Mouse (Mus musculus) hindbrain, embryonic 14.5 days (tissue): ENCODE results near the gene Btbd9. TPM values are rescaled to one million over a fixed set of nuclear protein-coding genes. Genes with fewer than 3 reads are reported as not detected.

Experiments
- ATAC-seq: fragments of 200-750 bp; cut with Nextera tagmentation; 2 replicates; pipeline ENCODE4 v1.8.0; 2017; ENCODE audit warnings: moderate number of reproducible peaks, mild to moderate bottlenecking, moderate TSS enrichment, moderate library complexity; ENCODE audit not compliant: low FRiP score
- DNase-seq: peaks from one replicate; pipeline ENCODE4 v3.0.0-alpha.2; 2015; ENCODE audit warnings: low spot score
- H3K27ac ChIP-seq: fragments of 300-500 bp; sonication (generic); 2 replicates; pipeline ENCODE4 v1.5.1; 2014; ENCODE audit warnings: mild to moderate bottlenecking, moderate library complexity
- H3K27me3 ChIP-seq: fragments of 300-500 bp; sonication (generic); 2 replicates; pipeline ENCODE4 v1.6.1; 2014; ENCODE audit warnings: mild to moderate bottlenecking, low read length, mixed read lengths; ENCODE audit not compliant: control insufficient read depth, insufficient read depth
- H3K36me3 ChIP-seq: fragments of 300-500 bp; sonication (generic); replicated peaks from 2 replicates; pipeline ENCODE4 v1.6.1; 2014; ENCODE audit not compliant: control insufficient read depth, insufficient read depth
- H3K4me1 ChIP-seq: fragments of 300-500 bp; sonication (generic); replicated peaks from 2 replicates; pipeline ENCODE4 v1.6.1; 2014; ENCODE audit warnings: antibody characterized with exemption, low read length, mixed read lengths; ENCODE audit not compliant: control insufficient read depth, insufficient read depth
- H3K4me2 ChIP-seq: fragments of 300-500 bp; sonication (generic); replicated peaks from 2 replicates; pipeline ENCODE4 v1.6.1; 2014; ENCODE audit warnings: mild to moderate bottlenecking, moderate library complexity
- H3K4me3 ChIP-seq: fragments of 300-500 bp; sonication (generic); replicated peaks from 2 replicates; pipeline ENCODE4 v1.5.1; 2014; ENCODE audit warnings: mild to moderate bottlenecking, low read length
- H3K9ac ChIP-seq: fragments of 300-500 bp; sonication (generic); 2 replicates; pipeline ENCODE4 v1.6.1; 2014
- H3K9me3 ChIP-seq: fragments of 300-500 bp; sonication (generic); 2 replicates; pipeline ENCODE4 v1.6.1; 2016; ENCODE audit warnings: low read length; ENCODE audit not compliant: control insufficient read depth
- WGBS: fragments of 180-500 bp; shearing (Covaris S2); extraction: QIAGEN DNeasy Blood & Tissue Kit; methylation state at CpG from one replicate; pipeline ENCODE4 v1.1.7; 2014; 5-methylcytosine and 5-hydroxymethylcytosine counted together
- polyA plus RNA-seq: library from polyadenylated mRNA; unstranded; fragments of >200 nt; fragmentation: Nextera tagmentation; extraction: Ambion mirVana; gene quantifications from 2 replicates; pipeline ENCODE4 v1.2.1, GENCODE M21; 2014

The Btbd9 gene
- polyA plus RNA-seq, 1 experiment from 2014 or later = 126 TPM

DNA sequence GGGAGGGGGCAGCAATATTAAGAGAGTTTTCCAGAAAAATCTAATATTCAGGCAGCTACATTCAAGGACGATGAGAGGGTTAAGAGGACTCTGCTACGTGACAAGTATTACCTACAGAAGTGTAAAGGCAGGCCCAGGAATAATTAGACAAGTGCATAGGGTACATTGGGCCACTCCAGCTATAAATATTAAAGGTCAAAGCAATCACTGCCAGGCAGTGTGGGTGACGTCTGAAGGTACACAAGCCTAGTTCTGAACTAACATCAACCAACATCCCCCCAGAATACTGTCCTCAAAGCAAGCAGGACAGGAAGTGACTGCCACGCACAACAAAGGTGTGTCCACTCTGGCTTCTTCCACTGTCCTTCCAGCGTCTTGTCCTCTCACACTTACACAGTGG, 77.5 kb downstream of the Btbd9 start:
- Histone ChIP-seq H3K27me3 (no peaks in the 10 kb centered on the region), H3K4me2 (no peak overlapping the region), H3K27ac (0 out of 2 replicates have a peak overlapping the region, but pooled peaks have one; percentile 58), H3K36me3 (no peaks in the 10 kb centered on the region), H3K9me3 (no peaks in the 10 kb centered on the region), H3K4me1 (peaks cover 14% of the 10 kb centered on the region), H3K9ac (no peak overlapping the region), H3K4me3 (no peak overlapping the region)
- 75% methylated on average over 5 of the region's 5 CpGs for WGBS
- ATAC-seq = no peak
- no peak for DNase-seq

DNA sequence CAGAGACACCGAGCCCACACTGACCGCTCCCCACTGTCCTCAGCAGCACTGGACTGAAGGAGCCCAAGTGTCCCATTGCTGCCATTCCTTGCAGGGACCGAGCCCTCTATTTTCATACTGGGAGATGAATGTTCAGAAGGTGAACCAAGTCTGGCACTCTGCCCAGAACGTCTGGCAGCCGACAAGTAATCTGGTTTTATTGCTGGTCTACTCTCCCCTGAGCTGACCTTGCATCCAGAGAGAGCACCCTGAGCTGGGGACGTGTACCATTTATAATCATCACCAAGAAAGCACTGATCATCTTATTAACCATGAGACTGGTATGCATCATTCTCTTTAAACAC, 77.9 kb downstream of the Btbd9 start:
- Histone ChIP-seq H3K9ac (no peak overlapping the region), H3K4me2 (no peak overlapping the region), H3K9me3 (no peaks in the 10 kb centered on the region), H3K36me3 (no peaks in the 10 kb centered on the region), H3K4me3 (no peak overlapping the region), H3K4me1 (peaks cover 14% of the 10 kb centered on the region), H3K27me3 (no peaks in the 10 kb centered on the region), H3K27ac (peak overlapping the region; percentile 58)
- ATAC-seq (no peak), DNase-seq (peak; percentile 67)
- WGBS = 31% methylated on average over 6 of the region's 6 CpGs

DNA sequence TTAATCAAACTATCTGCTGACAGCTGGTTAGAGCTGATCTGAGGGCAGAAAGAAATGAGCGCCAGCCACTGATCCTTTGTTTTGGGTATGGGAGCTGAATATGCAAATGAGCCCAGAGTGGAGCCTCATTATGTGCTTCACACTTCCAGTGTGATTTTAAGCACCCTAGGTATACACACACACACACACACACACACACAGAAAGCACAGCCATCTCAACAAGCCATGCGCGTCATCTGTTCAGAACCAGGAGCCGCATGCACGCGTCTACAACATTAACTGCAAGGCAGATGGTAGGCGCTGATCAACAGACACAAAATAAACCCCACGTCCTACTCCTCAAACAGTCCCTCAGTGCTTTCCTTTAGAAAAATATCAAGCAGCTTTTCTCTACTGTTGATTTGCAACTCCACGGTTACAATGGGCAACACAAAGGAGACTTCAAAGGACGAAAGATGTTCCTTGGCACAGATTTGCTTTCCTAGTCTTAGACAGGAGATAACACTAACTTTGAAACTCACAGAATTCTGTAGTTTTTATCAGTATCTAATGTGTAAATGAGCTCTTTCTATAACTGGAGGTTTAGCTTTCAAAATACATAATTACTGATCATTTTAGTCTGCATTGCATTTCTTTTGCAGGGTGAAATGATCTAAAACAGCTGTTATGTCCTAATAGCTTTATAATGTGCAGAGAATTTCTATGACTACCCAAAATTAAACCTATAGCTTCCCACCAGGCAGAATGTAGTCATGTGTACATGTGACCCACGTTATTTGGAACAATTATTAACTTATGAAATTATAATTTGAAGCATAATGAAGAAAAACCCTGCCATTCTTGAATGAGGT, 78.5 kb downstream of the Btbd9 start:
- DNase-seq = peak; percentile 55
- Histone ChIP-seq H3K27me3 (no peaks in the 10 kb centered on the region), H3K4me3 (no peak overlapping the region), H3K9ac (no peak overlapping the region), H3K4me1 (peaks cover 14% of the 10 kb centered on the region), H3K27ac (peak overlapping the region; percentile 58), H3K4me2 (no peak overlapping the region), H3K36me3 (no peaks in the 10 kb centered on the region), H3K9me3 (no peaks in the 10 kb centered on the region)
- 0 out of 2 replicates have a peak, but pooled peaks have one; percentile 34 for ATAC-seq
- WGBS = 19% methylated on average over 11 of the region's 11 CpGs

DNA sequence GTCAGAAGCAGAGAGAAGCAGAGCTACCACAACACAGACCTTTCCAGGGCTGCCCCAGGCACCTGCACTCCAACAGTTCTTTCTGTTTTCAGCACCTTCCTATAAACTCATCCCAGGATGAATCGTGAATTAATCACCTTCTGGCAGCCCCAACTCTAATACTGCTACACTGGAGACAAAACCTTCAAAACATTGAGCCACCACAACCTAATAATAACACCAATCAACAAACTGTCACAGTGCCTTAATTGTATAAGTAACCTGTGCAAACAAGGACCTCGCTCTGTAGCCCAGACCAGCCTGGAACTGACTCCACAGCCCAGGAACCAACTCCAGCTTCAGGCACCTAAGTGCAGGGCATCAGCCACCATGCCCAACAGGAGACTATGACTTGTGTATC, 80.7 kb downstream of the Btbd9 start:
- no peak overlapping the region for H3K4me3 ChIP-seq
- H3K27ac ChIP-seq = no peak overlapping the region
- H3K4me2 ChIP-seq = no peak overlapping the region
- DNase-seq = no peak
- H3K27me3 ChIP-seq = no peaks in the 10 kb centered on the region
- H3K36me3 ChIP-seq = no peaks in the 10 kb centered on the region
- H3K4me1 ChIP-seq = peaks cover 17% of the 10 kb centered on the region
- 88% methylated on average over 2 of the region's 2 CpGs for WGBS
- no peak for ATAC-seq
- no peaks in the 10 kb centered on the region for H3K9me3 ChIP-seq
- no peak overlapping the region for H3K9ac ChIP-seq

DNA sequence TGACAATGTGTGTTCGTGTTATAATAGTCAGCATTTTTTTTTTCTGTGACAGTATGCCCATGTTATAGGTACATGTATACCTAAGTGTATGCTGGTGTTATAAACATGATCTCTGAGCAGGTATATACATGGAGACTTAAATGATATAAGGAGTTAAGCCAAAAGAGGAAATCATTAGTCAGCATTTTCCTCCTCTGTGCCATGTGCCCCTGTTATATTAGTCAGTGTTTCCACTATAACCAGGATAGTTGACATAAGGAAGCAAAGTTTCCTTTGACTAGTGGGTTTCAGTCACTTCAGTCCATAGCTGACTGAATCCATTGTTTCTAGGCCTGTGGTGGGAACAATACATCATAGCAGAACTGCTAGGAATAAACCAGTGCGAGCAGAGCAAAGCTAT, 81.1 kb downstream of the Btbd9 start:
- no peak for ATAC-seq
- H3K27me3 ChIP-seq = no peaks in the 10 kb centered on the region
- no peak for DNase-seq
- no peak overlapping the region for H3K27ac ChIP-seq
- H3K9ac ChIP-seq = no peak overlapping the region
- no peak overlapping the region for H3K4me2 ChIP-seq
- H3K36me3 ChIP-seq = no peaks in the 10 kb centered on the region
- WGBS = 68% methylated on average over 2 of the region's 2 CpGs
- peaks cover 21% of the 10 kb centered on the region for H3K4me1 ChIP-seq
- H3K9me3 ChIP-seq = no peaks in the 10 kb centered on the region
- H3K4me3 ChIP-seq = no peak overlapping the region

DNA sequence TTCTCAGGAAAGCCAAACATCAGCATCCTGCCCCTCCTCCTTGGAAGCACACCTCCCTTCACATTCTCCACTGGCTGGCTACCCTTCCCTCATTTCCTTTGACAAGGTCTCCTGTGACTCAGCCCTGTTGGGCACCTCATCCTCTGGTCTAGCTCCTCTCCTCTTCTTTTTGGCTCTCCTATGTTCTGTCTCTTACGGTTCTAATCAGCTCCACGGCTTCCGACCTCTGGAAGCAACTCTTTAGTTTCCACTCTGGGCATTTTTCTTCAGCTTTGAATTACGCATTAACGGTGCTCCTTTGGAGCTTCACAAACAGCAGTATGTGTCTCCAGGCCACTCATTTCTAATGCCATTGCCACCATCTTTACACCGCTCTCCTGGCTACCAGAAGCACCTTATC, 82.8 kb downstream of the Btbd9 start:
- no peak overlapping the region for H3K27ac ChIP-seq
- H3K9me3 ChIP-seq = no peaks in the 10 kb centered on the region
- 98% methylated on average over 6 of the region's 6 CpGs for WGBS
- peaks cover 25% of the 10 kb centered on the region for H3K4me1 ChIP-seq
- no peaks in the 10 kb centered on the region for H3K27me3 ChIP-seq
- H3K4me2 ChIP-seq = no peak overlapping the region
- H3K4me3 ChIP-seq = no peak overlapping the region
- DNase-seq (no peak), ATAC-seq (no peak)
- H3K9ac ChIP-seq = no peak overlapping the region
- H3K36me3 ChIP-seq = no peaks in the 10 kb centered on the region

DNA sequence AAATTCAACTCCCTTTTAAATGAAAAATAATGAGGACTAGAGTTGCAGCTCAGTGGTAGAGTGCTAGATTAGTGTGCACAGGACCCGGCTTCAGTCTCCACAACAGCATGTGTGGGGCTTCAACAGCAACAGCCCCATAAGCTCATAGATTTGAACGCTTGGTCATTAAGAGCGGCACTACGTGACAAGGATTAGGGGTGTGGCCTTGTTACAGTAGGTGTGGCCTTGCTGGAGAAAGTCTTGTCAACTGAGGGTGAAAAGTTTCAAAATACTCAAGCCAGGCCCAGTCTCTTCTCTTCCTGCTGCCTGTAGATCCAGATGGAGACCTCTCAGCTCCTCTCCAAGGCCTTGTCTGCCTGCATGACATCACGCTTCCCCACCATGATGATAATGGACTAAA, 84.1 kb downstream of the Btbd9 start:
- H3K27me3 ChIP-seq = no peaks in the 10 kb centered on the region
- no peak overlapping the region for H3K4me2 ChIP-seq
- H3K36me3 ChIP-seq = no peaks in the 10 kb centered on the region
- H3K4me1 ChIP-seq = peaks cover 14% of the 10 kb centered on the region
- ATAC-seq (no peak), DNase-seq (no peak)
- WGBS = 96% methylated on average over 5 of the region's 5 CpGs
- H3K9ac ChIP-seq = no peak overlapping the region
- H3K27ac ChIP-seq = no peak overlapping the region
- no peaks in the 10 kb centered on the region for H3K9me3 ChIP-seq
- no peak overlapping the region for H3K4me3 ChIP-seq

DNA sequence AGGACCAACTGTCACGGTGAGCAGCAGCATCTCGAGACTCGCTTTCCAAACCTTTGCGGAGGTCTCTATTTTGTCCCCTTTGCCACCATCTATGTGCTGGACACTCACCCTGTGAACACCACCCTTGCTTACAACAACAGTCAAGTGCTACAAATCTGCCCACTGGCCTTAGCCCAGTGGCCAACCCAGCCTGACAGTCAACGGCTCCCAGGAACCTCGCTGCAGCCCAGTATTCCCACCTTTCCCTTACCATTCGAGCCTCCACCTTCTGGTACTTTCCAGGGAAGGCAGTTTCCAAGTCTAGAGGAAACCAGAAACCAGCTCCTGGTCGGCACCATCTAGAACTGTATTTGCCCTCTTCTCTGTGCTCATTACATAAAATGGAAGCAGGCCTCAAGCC, 84.7 kb downstream of the Btbd9 start:
- no peak for DNase-seq
- H3K9ac ChIP-seq = no peak overlapping the region
- H3K9me3 ChIP-seq = no peaks in the 10 kb centered on the region
- H3K27ac ChIP-seq = no peak overlapping the region
- H3K36me3 ChIP-seq = no peaks in the 10 kb centered on the region
- 93% methylated on average over 8 of the region's 8 CpGs for WGBS
- ATAC-seq = no peak
- H3K4me2 ChIP-seq = no peak overlapping the region
- no peak overlapping the region for H3K4me3 ChIP-seq
- no peaks in the 10 kb centered on the region for H3K27me3 ChIP-seq
- peaks cover 14% of the 10 kb centered on the region; the same call in 1 of the 2 replicates for H3K4me1 ChIP-seq

DNA sequence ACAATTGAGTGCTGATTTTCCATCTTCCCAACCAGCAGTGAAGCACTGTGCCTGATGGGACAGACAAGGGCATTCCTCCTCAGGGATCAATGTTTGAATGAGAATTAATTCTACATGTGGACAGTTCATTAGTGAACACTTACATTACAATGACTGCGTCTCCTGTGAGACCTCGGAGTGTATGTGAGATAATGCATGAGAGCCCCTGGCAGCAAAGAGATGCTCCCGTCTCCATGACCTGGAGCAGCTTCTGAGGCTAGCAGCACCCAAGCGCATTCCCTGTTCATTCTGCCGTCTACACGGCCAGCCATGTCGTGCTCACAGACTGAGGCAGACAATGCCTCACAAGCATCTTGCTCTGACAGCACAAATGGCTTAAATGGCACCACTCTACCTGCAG, 85.7 kb downstream of the Btbd9 start:
- Histone ChIP-seq H3K9me3 (no peaks in the 10 kb centered on the region), H3K4me3 (no peak overlapping the region), H3K4me2 (no peak overlapping the region), H3K9ac (no peak overlapping the region), H3K27ac (no peak overlapping the region), H3K4me1 (peaks cover 14% of the 10 kb centered on the region; the same call in 1 of the 2 replicates), H3K36me3 (no peaks in the 10 kb centered on the region), H3K27me3 (no peaks in the 10 kb centered on the region)
- ATAC-seq = no peak
- 38% methylated on average over 7 of the region's 7 CpGs for WGBS
- no peak for DNase-seq
